Mouse (Mus musculus) ES-E14 (cell line): ENCODE measurements around the gene Aars2.

Experiments
- CHD2 ChIP-seq: IDR thresholded peaks from 2 replicates; pipeline ENCODE4 v1.6.1; 2014; ENCODE audit warnings: mild to moderate bottlenecking, low read depth, low read length, inconsistent platforms
- HCFC1 ChIP-seq: IDR thresholded peaks from 2 replicates; pipeline ENCODE4 v1.6.1; 2012; ENCODE audit warnings: low read length, inconsistent platforms, borderline replicate concordance; ENCODE audit not compliant: insufficient read depth
- MAFK ChIP-seq: IDR thresholded peaks from 2 replicates; pipeline ENCODE4 v1.6.1; 2014; ENCODE audit warnings: mild to moderate bottlenecking, low read depth, low read length, inconsistent platforms; ENCODE audit not compliant: insufficient read depth
- ZC3H11A ChIP-seq: IDR thresholded peaks from 2 replicates; pipeline ENCODE4 v1.6.1; 2012; ENCODE audit warnings: low read depth, mild to moderate bottlenecking, inconsistent platforms, low read length, borderline replicate concordance
- ZNF384 ChIP-seq: IDR thresholded peaks from 2 replicates; pipeline ENCODE4 v1.6.1; 2012; ENCODE audit warnings: low read depth, low read length, inconsistent platforms

GRCm38 (mm10) chr17:45555452-45556106, 48.9 kb downstream of the Aars2 start, which contains the start of gene Nfkbie:
- TF ChIP-seq CHD2 (no peak), MAFK (no peak), HCFC1 (no peak), ZC3H11A (no peak), ZNF384 (no peak)
